9 mouse cellular contexts compared by ENCODE assay signal in genomic region chr13:63245812-63246211, GRCm38 (mm10).
A peak's percentile ranks its signal among the peaks of the same experiment; 100 is the strongest.
DNase-seq lines count a peak whose midpoint lies in the region; ATAC-seq and TF ChIP-seq lines count a peak whose summit lies in the region.
"Had no signal": no experiment of that assay in that cellular context is flagged by ENCODE, and none has a peak within 500 bp of the region (broad histone marks: within the 10 kb centered on the region; RNA-seq: fewer than 3 reads in every experiment).

No protein-coding gene starts in this region.

- TF ChIP-seq EP300 in heart, adult 2 months (IDR thresholded peaks at IDR 0.05; ENCODE audit: insufficient read depth, low read depth, low read length): no peak
- no peak for TF ChIP-seq EP300 in lung, postnatal 0 days (IDR thresholded peaks at IDR 0.05)

- H3K4me1 ChIP-seq in heart, adult 2 months (ENCODE audit: control insufficient read depth, insufficient read depth, low read length): peaks cover 39% of the 10 kb centered on the region
- peaks cover 73% of the 10 kb centered on the region for H3K4me1 ChIP-seq in heart, embryonic 10.5 days
- H3K4me1 ChIP-seq in lung, postnatal 0 days (ENCODE audit: insufficient read depth, low read depth, low read length): peaks cover 46% of the 10 kb centered on the region

- WGBS in heart, adult 2 months: 33% methylated on average over 4 of the region's 4 CpGs
- WGBS in heart, embryonic 10.5 days: 68% methylated on average over 4 of the region's 4 CpGs
- 53% methylated on average over 4 of the region's 4 CpGs for WGBS in lung, postnatal 0 days

- no peak for TF ChIP-seq POLR2A in heart, adult 2 months (IDR thresholded peaks at IDR 0.05; ENCODE audit: insufficient read depth, low read depth, low read length)

- intact Hi-C loops in heart, adult 2 months (cut with DNase I): loop anchor here (2.0 to 10.0 kb wide), 2 partner anchors 33 to 319 kb away; no protein-coding TSS in a partner anchor

- H3K4me2 ChIP-seq in lung, postnatal 0 days (replicated peaks; ENCODE audit: low read depth, low read length): peak overlapping the region; percentile 6; the same call in 1 of the 2 replicates

- H3K9ac ChIP-seq in heart, adult 2 months (ENCODE audit: low read depth, low read length): no peak overlapping the region
- H3K9ac ChIP-seq in lung, postnatal 0 days (replicated peaks; ENCODE audit: low read depth): no peak overlapping the region

- H3K27ac ChIP-seq in heart, adult 2 months: peak overlapping the region; percentile 87
- no peak overlapping the region for H3K27ac ChIP-seq in heart, embryonic 10.5 days
- peak overlapping the region; percentile 64; the same call in 1 of the 2 replicates for H3K27ac ChIP-seq in lung, postnatal 0 days (ENCODE audit: low read length)

- no peaks in the 10 kb centered on the region for H3K9me3 ChIP-seq in heart, embryonic 10.5 days
- H3K9me3 ChIP-seq in lung, postnatal 0 days (ENCODE audit: low read length): no peaks in the 10 kb centered on the region

- ATAC-seq in lung, postnatal 0 days: no peak

- H3K36me3 ChIP-seq in heart, adult 2 months (ENCODE audit: control insufficient read depth, insufficient read depth, low read length): peaks cover 55% of the 10 kb centered on the region
- H3K36me3 ChIP-seq in heart, embryonic 10.5 days: peaks cover 13% of the 10 kb centered on the region; the same call in 1 of the 2 replicates
- H3K36me3 ChIP-seq in lung, postnatal 0 days (ENCODE audit: insufficient read depth, low read length): no peaks in the 10 kb centered on the region

- peak overlapping the region; percentile 25 for H3K4me3 ChIP-seq in heart, adult 2 months
- H3K4me3 ChIP-seq in heart, embryonic 10.5 days: no peak overlapping the region
- H3K4me3 ChIP-seq in lung, postnatal 0 days (ENCODE audit: low read depth, low read length): no peak overlapping the region

- DNase-seq in heart, adult 2 months: peak in 1 of 2 experiments; percentile 22
- no peak for DNase-seq in heart, embryonic 10.5 days (ENCODE audit: low spot score)
- peak; percentile 32 for DNase-seq in lung, postnatal 0 days (ENCODE audit: low spot score)
- no peak for DNase-seq in lung, postnatal 25 days (ENCODE audit: low spot score)
- peak; percentile 82 for DNase-seq in induced T-regulatory cell, adult 2 months (ENCODE audit: low read depth)
- DNase-seq in spleen, adult 18-20 months: no peak
- no peak for DNase-seq in spleen, postnatal 14 days (ENCODE audit: low spot score in 2 of 2)
- no peak for DNase-seq in ovary, postnatal 36 days (ENCODE audit: low spot score)
- DNase-seq: gastrocnemius, postnatal 14 days had no signal

- H3K27me3 ChIP-seq in heart, adult 2 months (ENCODE audit: control insufficient read depth, insufficient read depth, low read length): no peaks in the 10 kb centered on the region
- no peaks in the 10 kb centered on the region for H3K27me3 ChIP-seq in heart, embryonic 10.5 days (ENCODE audit: insufficient read depth, poor library complexity, severe bottlenecking)
- H3K27me3 ChIP-seq in lung, postnatal 0 days (replicated peaks; ENCODE audit: insufficient read depth, low read length): no peaks in the 10 kb centered on the region

- H3K79me2 ChIP-seq in heart, adult 2 months (replicated peaks; ENCODE audit: control insufficient read depth, insufficient read depth, low read length): peaks cover 8% of the 10 kb centered on the region

- TF ChIP-seq CTCF in heart, adult 2 months (IDR thresholded peaks at IDR 0.05): no peak
- TF ChIP-seq CTCF in lung, postnatal 0 days (IDR thresholded peaks at IDR 0.05): no peak

Comparison
In these comparisons a context has a peak if more than half of its experiments do, and no peak if none do; other contexts are left out.
1. DNase-seq: peak in lung, postnatal 0 days (single experiment) and induced T-regulatory cell, adult 2 months (single experiment); none in heart, embryonic 10.5 days (single experiment), lung, postnatal 25 days (single experiment), spleen, adult 18-20 months (0 of 2), spleen, postnatal 14 days (0 of 2) and ovary, postnatal 36 days (single experiment).